Mouse (Mus musculus): Measurements from ENCODE around the gene Rps6ka5.

DNA sequence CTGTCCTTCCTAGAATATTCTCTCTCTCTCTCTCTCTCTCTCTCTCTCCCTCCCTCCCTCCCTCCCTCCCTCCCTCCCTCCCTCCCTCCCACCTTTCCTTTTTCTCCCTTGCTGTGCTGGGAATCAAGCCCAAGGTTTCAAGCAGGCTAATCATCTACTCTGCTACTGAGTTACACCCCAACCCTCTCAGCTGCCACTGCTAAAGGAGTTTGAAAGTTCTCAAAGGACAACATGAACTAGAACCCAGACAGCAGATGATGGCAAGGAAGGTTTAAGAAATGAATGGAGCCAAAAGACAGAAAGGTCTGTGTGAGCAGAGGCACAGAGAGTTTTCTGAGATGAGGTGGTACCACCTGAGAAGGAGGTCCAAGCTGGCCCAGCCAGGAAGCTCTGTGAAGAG, 48.5 kb upstream of the Rps6ka5 start:
- TF ChIP-seq POLR2A (IDR thresholded peaks at IDR 0.05; ENCODE audit: control insufficient read depth in 1 of 2, insufficient read depth in 1 of 2, low read depth in 1 of 2, low read length in 2 of 2, poor library complexity in 1 of 2) (no peak), RAD21 (IDR thresholded peaks at IDR 0.05; ENCODE audit: low read depth, low read length) (no peak), CTCF (IDR thresholded peaks at IDR 0.05 in 2 of 3, conservative IDR thresholded peaks at IDR 0.05 in 1 of 3; ENCODE audit: control insufficient read depth in 1 of 3, insufficient read depth in 1 of 3, low read depth in 2 of 3, low read length in 3 of 3, poor library complexity in 1 of 3, severe bottlenecking in 1 of 3) (no peak), GATA1 (IDR thresholded peaks at IDR 0.05; ENCODE audit: low read depth, low read length) (no peak), TCF12 (IDR thresholded peaks at IDR 0.05; ENCODE audit: low read depth, low read length) (no peak)

All from MEL (cell line).